Mouse (Mus musculus): ENCODE results near the gene Tapbp.

Tapbp gene

DNA sequence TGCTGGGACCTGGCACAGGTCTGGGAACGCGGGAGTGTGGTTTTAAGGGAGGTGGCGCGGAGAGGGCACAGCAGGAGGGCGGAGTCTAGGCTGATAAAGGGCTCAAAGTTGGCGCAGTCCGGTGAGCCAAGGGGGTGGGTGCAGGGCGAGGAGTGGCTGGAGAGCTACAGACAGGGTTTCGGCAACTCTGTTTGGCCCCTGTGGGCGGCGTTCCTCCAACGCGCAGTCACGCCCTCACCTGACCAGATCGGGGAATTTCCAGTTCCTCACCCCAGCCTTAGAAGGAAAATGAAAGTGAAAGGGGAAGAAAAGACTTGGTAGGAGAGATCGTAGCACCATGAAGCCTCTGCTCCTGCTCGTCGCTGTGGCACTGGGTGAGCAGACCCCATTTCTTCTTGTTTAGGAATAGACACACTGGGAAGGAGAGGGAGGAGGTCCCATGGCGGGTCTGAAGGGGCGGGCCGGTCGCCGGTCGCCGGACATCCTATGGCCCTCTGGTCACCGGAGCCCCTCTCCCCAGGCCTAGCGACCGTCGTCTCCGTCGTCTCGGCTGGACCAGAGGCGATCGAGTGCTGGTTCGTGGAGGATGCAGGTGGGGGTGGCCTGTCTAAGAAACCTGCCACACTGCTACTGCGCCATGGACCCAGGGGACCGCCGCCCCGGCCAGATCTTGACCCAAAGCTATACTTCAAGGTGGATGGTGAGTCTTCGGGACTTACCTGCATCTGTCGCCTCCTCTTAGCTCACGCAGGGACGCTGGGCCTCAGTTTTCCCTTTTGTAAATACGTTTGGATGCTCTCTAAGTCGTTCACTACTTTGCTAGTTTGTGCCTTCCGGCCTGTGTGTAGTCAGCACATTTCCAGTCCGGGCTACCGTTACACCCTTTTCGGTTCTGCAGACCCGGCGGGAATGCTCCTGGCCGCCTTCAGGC lies 3.9 kb downstream of the Tapbp start:
- in situ Hi-C loops (cut with MboI, MseI) = loop anchor here (25.0 kb wide), 1 partner anchor 693 kb away; the partner anchor contains the start of genes Agpat1, Egfl8 and Rnf5

DNA sequence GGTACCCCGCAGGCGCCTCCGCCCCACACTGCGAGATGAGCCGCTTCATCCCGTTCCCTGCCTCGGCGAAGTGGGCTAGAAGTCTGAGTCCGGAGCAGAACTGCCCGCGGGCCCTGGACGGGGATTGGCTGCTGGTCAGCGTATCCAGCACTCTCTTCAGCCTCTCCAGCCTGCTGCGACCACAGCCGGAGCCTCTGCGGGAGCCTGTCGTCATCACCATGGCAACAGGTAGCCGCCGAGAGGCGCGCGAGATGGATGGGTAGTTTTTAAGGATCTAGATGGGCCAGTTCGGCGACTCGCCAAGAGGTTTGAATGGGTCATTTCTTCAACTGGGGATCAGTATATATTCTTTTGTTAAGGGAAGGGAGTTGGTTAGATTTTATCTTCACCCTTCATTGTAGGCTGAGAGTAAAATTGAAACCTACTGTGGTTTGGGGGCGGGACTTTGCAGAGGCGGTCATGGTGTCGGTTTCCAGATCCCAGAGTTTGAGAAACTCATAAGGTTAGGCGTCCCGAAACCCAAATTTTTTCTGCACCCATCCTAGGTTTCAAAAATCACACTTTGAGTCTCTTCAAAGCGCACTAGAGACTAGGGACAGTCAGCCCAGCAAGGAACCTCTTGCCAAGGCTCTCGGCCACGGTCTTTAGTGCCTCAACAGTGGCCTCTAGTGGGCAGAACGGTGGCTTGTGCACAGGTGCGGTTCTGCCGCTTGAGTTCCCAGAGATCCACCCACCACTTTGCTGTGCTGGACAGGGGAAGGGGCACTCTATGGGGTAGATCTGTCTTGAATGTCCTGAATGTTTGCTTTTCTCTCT lies 4.8 kb downstream of the Tapbp start:
- in situ Hi-C loops (cut with MboI, MseI) = loop anchor here (25.0 kb wide), 1 partner anchor 692 kb away; the partner anchor contains the start of genes Agpat1, Egfl8 and Rnf5

DNA sequence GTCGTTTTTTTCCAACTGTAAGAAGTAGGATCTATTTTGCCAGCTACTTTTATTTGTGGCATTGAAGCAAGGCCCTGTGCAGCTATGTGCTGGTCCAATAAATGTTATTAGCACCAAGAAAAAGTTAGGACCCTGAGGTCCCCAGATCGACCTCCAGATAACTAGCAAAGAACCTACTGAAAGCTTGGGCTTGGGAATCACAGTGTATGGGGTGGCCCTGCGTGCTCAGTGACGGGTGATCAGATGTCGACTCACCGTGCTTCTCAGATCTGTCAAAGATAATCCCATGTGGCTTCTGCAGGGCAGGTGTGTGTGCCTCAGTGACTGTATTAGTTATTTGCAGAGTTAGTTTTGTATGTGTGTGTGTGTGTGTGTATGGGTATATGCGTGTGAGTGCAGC lies 5.7 kb downstream of the Tapbp start:
- in situ Hi-C loops (cut with MboI, MseI) = loop anchor here (25.0 kb wide), 1 partner anchor 691 kb away; the partner anchor contains the start of genes Agpat1, Egfl8 and Rnf5

DNA sequence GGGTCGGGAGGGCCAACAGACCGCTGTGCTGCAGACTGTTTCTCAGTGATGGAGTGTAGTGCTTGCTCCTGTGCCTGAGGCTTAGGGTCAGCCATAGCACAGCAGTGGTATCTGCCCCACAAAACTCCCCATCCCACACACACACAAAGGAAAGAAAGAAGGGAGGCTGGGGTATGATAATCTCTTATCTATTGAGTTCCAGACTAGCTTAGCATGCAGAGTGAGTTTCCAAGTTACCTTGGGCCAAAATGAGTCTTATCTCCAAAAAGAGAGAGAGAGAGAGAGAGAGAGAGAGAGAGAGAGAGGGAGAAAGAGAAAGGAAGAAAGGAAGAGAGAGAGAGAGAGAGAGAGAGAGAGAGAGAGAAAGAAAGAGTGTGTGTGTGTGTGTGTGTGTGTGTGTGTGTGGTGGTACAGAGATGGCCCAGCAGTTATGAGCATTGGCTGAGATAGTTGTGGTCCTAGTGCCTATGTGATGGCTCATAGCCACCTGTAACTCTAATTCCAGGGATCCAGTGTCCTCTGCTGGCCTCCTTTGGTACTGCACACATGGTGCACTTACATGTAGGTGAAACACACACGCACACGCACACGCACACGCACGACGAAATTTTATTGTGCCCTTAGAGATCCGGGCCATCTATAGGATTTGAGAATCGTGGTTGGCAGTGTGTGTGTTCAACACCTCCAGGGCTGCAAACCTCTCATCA lies 9.0 kb downstream of the Tapbp start:
- in situ Hi-C loops (cut with MboI, MseI) = loop anchor here (25.0 kb wide), 1 partner anchor 688 kb away; the partner anchor contains the start of genes Agpat1, Egfl8 and Rnf5

DNA sequence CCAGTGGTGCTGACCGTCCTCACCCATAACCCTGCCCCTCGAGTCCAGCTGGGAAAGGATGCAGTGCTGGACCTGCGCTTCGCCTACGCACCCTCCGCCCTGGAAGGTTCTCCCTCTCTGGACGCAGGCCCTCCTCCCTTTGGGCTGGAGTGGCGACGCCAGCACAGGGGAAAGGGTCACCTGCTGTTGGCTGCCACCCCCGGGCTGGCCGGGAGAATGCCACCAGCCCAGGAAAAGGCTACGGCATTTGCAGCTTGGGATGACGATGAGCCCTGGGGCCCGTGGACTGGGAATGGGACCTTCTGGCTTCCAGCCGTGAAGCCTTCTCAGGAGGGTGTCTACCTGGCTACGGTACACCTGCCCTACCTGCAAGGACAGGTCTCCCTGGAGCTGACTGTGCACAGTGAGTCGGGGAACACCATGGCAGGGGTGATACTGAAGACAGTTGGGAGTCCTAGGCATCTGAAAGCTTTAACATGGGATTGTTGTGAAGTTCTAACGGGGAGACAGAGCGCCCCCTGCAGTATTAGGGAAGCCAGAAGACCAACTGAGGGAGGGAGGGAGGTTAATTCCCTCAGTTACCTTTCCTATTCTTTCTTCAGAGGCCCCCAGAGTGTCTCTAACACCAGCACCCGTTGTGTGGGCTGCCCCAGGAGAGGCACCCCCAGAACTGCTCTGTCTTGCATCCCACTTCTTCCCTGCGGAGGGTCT lies 9.9 kb downstream of the Tapbp start:
- in situ Hi-C loops (cut with MboI, MseI) = no loop called here

DNA sequence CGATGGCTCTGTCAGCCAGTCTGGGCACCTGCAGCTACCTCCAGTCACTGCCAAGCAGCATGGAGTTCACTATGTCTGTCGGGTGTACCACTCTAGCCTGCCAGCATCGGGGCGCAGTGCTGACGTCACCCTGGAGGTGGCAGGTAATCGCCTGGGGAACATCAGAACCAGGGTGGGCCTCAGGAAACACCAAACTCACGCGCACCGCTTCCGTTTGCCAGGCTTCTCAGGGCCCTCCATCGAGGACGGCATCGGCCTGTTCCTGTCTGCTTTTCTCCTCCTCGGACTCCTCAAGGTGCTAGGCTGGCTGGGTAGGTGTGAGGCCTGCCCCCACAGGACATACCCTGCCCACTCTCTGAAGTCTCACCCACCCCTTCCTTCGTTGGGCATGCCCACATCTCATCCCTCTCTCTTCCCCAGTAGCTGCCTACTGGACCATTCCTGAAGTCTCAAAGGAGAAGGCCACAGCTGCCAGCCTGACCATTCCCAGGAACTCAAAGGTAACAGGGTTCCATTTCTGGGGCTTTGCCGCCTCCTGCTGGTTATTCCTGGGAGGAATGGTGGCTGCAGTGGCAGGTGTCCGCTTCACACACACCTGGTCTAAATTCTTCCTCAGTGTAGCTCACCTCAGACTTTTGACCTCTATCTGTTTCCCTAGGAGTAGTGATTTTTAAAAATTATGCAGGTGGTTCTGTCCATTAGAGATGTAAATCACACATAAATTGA lies 10.7 kb downstream of the Tapbp start:
- in situ Hi-C loops (cut with MboI, MseI) = no loop called here

DNA sequence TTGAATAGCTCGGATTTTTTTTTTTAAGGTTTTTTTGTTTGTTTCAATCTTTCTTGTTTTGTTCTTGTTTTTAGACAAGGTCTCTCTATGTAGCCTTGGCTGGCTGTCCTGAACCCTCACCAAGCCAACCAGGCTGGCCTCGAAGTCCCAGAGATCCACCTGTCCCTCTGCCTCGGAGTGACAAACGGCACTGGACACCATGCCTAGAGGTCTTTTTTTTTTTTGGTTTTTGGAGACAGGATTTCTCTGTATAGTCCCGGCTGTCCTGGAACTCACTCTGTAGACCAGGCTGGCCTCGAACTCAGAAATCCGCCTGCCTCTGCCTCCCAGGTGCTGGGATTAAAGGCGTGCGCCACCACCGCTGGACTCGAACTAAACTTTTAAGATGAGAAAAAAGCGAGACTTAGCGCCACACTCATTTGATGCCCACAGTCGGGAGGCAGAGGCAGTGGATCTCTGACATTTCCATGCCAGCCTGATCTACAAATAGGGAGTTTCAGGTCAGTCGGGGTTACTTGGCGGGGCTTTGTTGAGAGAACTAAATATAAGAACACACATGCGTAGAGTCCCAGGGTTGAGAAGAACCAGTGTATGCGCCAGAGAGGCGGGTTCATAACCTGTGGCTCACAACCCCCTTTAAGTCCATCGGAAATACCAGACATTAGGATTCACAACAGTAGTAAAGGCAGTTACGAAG lies 12.7 kb downstream of the Tapbp start:
- in situ Hi-C loops (cut with MboI, MseI) = no loop called here

DNA sequence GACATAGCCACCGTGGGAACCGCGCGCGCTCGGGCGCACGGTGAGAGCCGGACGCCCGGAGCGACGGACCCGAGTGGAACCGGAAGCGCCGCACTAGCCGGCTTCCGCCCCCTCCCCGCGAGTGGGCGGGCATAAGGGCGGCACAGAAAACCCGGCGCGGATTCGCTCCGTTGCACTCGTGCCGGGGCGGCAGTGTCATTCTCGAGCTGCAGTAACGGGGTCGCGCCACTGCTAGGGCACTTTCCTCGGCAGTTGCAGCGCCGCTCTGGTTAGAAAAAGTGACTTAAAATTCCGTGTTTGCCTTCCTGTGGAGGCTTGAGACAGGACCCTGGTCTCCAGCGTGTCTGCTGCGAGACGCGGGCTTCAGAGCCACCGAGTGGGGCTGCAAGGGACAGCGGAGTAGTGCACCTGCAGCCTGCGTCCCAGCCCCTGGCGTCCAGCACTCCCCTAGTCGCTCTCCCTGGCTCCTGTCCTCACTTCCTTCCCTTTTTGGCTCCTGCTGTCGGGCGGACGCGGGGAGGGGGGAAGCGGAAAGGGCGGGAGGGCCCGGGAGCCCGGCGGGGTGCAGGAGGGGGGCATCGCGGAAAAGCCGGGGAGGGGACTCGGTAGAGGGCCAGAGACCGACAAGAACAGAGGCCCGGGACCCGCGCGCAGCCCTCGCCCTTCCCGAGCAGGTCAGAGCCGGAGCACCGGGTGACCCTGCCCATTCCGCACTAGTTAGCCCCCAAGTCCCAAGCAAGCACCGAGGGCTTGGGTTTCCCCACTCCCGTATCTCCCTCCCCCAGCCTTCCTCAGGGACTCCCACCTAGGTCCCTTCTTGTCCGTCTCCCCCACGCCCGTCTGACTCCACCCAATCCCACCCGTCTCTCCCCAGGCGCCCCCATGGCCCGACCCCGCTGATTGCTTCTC lies 13.9 kb downstream of the Tapbp start, which contains the start of gene Rgl2:
Rgl2 (plus strand) TSS at position 173 of the 909 bp plus-strand sequence.
- in situ Hi-C loops (cut with MboI, MseI) = loop anchor here (5.0 to 10.0 kb wide), 2 partner anchors 37 to 975 kb away; partner anchors contain the start of gene Kifc1

DNA sequence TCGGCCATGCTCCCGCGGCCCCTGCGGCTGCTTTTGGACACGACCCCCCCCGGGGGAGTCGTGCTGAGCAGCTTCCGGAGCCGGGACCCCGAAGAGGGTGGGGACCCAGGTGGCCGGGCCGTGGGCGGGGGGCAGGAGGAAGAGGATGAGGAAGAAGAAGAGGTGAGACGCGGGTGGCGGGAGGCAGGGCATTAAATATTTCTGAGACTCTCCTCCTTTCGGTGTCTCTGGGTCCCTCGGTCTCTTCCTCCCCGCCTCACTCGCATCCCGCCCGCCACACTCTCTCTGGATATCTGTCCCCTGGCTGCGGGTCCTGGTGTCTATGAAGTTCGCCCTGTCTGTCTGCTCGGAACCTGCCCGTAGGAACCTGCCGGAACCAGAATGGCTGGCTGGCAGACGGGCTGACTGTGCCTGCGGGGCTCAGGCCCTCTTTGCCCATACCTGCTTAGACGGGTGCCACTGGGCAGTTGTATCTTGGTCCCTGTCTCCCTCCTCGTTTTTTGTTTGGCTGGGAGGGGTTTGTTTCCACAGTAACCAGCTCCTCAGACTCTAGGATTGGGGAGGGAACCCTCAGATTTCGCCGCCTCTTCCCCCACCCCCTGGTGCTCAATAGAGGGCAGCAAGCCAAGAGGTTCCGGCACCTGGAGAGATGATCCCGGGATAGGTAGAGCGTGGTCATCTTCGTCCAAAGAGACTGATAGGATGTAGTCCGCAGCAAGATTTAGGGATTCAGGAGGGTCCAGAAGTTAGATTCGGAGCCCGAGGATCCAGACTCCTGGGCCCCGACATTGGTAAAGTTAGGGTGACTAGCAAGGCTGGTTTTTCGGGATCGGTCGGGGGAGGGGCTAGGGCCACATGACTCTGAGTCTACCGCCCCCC lies 14.8 kb downstream of the Tapbp start:
- in situ Hi-C loops (cut with MboI, MseI) = loop anchor here (5.0 to 10.0 kb wide), 2 partner anchors 38 to 974 kb away; partner anchors contain the start of gene Kifc1

DNA sequence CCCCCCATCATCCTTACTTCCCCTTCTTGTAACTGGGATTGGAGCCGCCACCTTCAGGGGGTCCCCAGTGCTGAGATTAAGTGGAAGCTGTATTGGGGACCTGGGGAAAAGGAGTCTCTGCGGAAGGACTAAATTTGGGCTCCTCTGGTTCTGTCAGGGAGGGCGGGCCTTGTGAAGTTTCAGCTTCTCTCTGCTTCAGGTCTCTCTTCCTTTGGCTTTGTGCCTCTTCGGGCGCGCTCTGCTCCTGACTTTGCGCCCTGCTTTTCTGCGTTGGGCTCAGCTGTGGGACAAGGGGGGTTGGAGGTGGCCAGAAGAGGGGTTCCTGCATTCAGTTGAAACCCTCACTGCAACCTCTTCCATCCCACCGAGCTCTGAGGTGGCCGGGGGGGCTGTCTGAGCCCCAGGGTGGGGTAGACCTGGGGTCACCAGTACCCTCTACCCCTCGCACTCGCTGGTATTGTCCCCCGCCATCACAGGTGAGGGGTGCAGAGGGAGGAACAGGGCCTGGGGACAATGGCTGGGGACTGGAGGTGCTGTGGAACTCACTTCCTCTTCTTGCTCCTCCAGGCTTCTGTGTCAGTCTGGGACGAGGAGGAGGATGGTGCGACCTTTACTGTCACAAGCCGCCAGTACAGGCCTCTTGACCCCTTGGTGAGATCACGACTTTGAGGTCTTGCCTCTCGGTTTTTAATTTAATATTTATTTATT lies 15.6 kb downstream of the Tapbp start:
- in situ Hi-C loops (cut with MboI, MseI) = loop anchor here (5.0 to 10.0 kb wide), 2 partner anchors 39 to 973 kb away; partner anchors contain the start of gene Kifc1

DNA sequence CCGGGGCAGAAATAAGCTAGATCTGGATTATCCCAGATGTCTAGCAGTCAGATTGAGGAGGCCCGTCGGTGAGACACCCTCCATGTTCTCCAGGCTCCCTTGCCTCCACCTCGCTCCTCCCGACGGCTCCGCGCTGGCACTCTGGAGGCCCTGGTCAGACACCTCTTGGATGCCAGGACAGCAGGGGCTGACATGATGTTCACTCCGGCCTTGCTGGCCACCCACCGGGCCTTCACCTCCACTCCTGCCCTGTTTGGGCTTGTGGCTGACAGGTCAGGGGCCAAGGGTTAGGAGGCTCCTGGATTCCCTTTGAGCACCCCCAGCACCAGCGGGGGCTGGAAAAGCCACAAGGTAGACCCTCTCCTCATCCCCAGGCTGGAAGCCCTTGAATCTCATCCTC lies 16.2 kb downstream of the Tapbp start:
- in situ Hi-C loops (cut with MboI, MseI) = loop anchor here (5.0 to 10.0 kb wide), 2 partner anchors 40 to 973 kb away; partner anchors contain the start of gene Kifc1

DNA sequence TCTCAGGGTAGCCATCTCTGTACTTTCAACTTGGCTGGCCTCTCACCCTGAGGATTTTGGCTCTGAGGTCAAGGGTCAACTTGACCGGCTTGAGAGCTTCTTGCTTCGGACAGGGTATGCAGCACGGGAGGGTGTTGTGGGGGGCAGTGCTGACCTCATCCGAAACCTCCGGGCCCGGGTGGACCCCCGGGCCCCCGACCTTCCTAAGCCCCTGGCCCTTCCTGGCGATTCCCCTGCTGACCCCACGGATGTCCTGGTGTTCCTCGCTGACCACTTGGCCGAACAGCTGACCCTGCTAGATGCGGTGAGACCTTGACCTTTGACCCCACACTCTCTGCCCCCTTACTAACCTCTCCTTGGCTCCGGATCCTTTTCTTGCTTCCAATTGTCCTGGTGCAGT lies 16.7 kb downstream of the Tapbp start:
- in situ Hi-C loops (cut with MboI, MseI) = loop anchor here (5.0 to 10.0 kb wide), 2 partner anchors 40 to 972 kb away; partner anchors contain the start of gene Kifc1

DNA sequence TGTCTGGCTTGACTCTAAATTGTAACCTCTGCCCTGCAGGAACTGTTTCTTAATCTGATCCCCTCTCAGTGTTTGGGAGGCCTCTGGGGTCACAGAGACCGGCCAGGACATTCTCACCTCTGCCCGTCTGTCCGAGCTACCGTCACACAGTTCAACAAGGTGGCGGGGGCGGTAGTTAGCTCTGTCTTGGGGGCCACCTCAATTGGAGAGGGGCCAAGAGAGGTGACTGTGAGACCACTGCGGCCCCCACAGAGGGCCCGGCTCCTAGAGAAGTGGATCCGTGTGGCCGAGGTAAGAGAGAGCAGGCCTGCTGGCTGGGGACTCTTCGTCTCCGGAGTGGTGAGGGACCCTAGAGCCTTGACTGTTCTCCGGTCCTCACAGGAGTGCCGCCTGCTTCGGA lies 17.3 kb downstream of the Tapbp start:
- in situ Hi-C loops (cut with MboI, MseI) = loop anchor here (5.0 to 10.0 kb wide), 2 partner anchors 41 to 972 kb away; partner anchors contain the start of gene Kifc1

DNA sequence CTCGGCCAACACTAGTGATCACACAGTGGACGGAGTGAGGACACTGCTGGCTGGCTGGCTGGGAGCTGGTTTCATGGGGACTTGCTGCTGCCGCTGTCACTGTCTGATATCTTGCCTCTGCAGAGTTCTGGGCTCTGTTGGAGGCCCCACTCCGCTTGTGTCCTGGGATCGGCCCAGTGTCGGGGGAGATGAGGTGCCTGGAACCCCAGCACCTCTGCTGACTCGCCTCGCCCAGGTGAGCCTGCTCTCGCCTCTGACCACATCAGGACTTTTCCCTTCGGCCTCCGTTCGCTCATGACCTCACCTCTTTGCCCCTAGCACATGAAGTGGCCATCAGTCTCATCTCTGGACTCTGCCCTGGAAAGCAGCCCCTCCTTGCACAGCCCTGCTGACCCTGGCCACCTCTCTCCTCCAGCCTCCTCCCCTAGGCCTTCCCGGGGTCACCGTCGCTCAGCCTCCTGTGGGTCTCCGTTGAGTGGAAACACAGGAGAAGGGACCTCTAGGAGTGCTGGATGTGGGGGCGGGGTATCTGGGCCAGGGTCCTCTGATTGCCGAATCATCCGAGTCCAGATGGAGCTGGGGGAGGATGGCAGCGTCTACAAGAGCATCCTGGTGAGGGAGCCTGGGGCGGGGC lies 19.8 kb downstream of the Tapbp start:
- in situ Hi-C loops (cut with MboI, MseI) = loop anchor here (10.0 kb wide), 1 partner anchor 969 kb away; no protein-coding TSS in a partner anchor

DNA sequence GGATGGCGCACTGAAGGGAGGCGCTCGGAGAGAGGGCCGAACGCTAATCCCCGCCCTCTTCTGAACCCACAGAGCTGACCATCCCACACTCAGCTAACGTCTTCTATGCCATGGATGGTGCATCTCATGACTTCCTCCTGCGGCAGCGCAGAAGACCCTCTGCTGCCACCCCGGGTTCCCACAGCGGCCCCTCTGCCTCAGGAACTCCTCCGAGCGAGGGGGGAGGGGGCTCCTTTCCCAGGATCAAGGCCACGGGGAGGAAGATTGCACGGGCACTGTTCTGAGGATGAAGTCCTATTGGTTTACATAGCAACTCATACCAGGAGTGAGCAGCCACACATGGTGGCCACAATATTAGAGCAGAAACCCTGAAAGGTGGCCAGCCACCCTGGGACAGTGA lies 21.3 kb downstream of the Tapbp start:
- in situ Hi-C loops (cut with MboI, MseI) = loop anchor here (10.0 kb wide), 1 partner anchor 968 kb away; no protein-coding TSS in a partner anchor

Data from regulatory T cell (primary cell).